Mouse (Mus musculus) limb, embryonic 14.5 days (tissue): ENCODE measurements around the gene Arhgap22. TPM values are rescaled to one million over a fixed set of nuclear protein-coding genes. Genes with fewer than 3 reads are reported as not detected.

Source experiments
- ATAC-seq: fragments of 200-750 bp; cut with Nextera tagmentation; 2 replicates; pipeline ENCODE4 v1.8.0; 2017; ENCODE audit warnings: low read depth, moderate number of reproducible peaks, moderate TSS enrichment; ENCODE audit not compliant: low FRiP score
- DNase-seq: peaks from one replicate; pipeline ENCODE4 v3.0.0-alpha.2; 2015; ENCODE audit warnings: low spot score
- H3K27ac ChIP-seq: fragments of 300-500 bp; sonication (generic); replicated peaks from 2 replicates; pipeline ENCODE4 v1.5.1; 2014; ENCODE audit warnings: low read depth, mild to moderate bottlenecking, low read length, moderate library complexity, mixed read lengths
- H3K27me3 ChIP-seq: fragments of 300-500 bp; sonication (generic); 2 replicates; pipeline ENCODE4 v1.6.1; 2014; ENCODE audit warnings: low read length, mixed read lengths; ENCODE audit not compliant: control insufficient read depth, insufficient read depth
- H3K36me3 ChIP-seq: fragments of 300-500 bp; sonication (generic); 2 replicates; pipeline ENCODE4 v1.6.1; 2014; ENCODE audit warnings: mild to moderate bottlenecking, low read length, moderate library complexity, mixed read lengths; ENCODE audit not compliant: control insufficient read depth, insufficient read depth
- H3K4me1 ChIP-seq: fragments of 300-500 bp; sonication (generic); 2 replicates; pipeline ENCODE4 v1.6.1; 2014; ENCODE audit warnings: antibody characterized with exemption, low read length, mixed read lengths; ENCODE audit not compliant: control insufficient read depth, insufficient read depth
- H3K4me2 ChIP-seq: fragments of 300-500 bp; sonication (generic); replicated peaks from 2 replicates; pipeline ENCODE4 v1.6.1; 2014; ENCODE audit warnings: low read depth, mild to moderate bottlenecking, low read length, moderate library complexity; ENCODE audit not compliant: severe bottlenecking
- H3K4me3 ChIP-seq: fragments of 300-500 bp; sonication (generic); replicated peaks from 2 replicates; pipeline ENCODE4 v1.5.1; 2014; ENCODE audit warnings: low read length
- H3K9ac ChIP-seq: fragments of 300-500 bp; sonication (generic); 2 replicates; pipeline ENCODE4 v1.6.1; 2014; ENCODE audit warnings: mild to moderate bottlenecking, low read depth, low read length, moderate library complexity; ENCODE audit not compliant: severe bottlenecking
- H3K9me3 ChIP-seq: fragments of 300-500 bp; sonication (generic); 2 replicates; pipeline ENCODE4 v1.6.1; 2016; ENCODE audit warnings: low read length; ENCODE audit not compliant: control insufficient read depth
- POLR2A ChIP-seq: fragments of 200-500 bp; IDR thresholded peaks from 2 replicates; pipeline ENCODE4 v1.8.0; 2012; ENCODE audit warnings: inconsistent platforms, mild to moderate bottlenecking, moderate library complexity, borderline replicate concordance; ENCODE audit not compliant: insufficient read depth, insufficient read length; ENCODE audit errors: extremely low read depth
- WGBS: fragments of 180-500 bp; shearing (Covaris S2); extraction: QIAGEN DNeasy Blood & Tissue Kit; methylation state at CpG from one replicate; pipeline ENCODE4 v1.1.7; 2014; 5-methylcytosine and 5-hydroxymethylcytosine counted together
- polyA plus RNA-seq, 2 experiments: library from polyadenylated mRNA; depleted of rRNA in 1 of 2; stranded (reverse) in 1 of 2; unstranded in 1 of 2; fragments of >200 nt; fragmentation: Nextera tagmentation in 1 of 2; extraction: Ambion mirVana in 1 of 2; gene quantifications; 2 replicates each; pipeline versions ENCODE4 v1.2.1 to v1.2.3; 2012 to 2014

The Arhgap22 gene
- polyA plus RNA-seq (2012; rRNA removed) (4.8 TPM in 2 replicates), polyA plus RNA-seq (2014; fragmentation: Nextera tagmentation; extraction: Ambion mirVana) (5.3 and 7.8 TPM in 2 replicates)

DNA sequence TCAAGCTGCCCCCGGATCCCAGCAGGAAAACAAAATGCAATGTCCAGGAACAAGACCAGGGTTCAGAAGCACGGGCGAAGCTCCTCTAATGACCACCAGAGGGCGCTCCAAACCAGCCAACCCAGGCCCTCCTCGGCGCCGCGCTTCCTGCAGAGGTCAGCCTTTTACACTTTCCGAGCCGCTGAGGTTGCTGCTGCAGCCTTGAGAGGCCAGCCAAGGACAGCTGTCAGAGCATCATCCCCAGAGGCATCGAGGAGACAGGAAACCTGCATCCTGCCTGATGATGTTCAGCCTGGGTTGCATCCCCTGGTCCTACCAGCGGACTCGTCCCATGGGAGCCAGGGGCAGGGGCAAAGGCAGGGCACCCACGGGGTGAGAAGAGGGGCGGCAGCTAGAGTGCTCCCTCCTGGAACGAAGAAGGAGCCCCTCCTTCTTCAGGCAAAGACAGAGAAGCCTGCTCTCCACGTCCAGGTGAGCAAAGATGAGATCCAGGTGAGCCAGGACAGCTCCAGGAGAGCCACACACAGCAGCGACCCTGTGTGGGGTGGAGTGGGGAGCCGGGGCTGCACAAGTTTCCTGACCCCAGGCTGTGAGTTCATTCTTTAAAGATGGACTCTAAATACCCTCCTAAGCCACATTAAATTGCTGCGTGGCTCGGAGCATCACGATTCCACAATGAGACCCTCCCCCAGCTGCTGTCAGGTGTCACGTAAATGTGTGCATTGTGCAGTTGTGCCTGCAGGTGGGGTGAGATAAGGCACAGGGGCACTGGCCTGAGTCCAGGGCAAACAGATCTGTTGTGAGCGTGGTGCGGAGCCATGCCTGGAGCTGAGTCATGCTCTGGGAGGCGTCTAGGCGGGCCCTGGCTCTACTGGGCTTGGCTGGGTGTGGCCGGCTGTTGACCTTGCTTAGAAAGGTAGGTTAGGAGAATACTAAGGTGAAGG, at the start of gene Arhgap22:
Gene Arhgap22 (plus strand): TSS at position 204 of the 944 bp plus-strand sequence.
- WGBS, result 20% methylated on average over 28 of the region's 28 CpGs
- Histone ChIP-seq H3K36me3 (no peaks in the 10 kb centered on the region), H3K27ac (no peak within 1 kb of the TSS), H3K9ac (no peak within 1 kb of the TSS), H3K4me1 (peaks cover 3% of the 10 kb centered on the region), H3K9me3 (no peaks in the 10 kb centered on the region), H3K4me2 (peak within 1 kb of the TSS; percentile 13; the same call in 1 of the 2 replicates), H3K4me3 (no peak within 1 kb of the TSS), H3K27me3 (no peaks in the 10 kb centered on the region)
- ATAC-seq (peak; percentile 78), DNase-seq (peak; percentile 88)
- TF ChIP-seq POLR2A, result no peak

DNA sequence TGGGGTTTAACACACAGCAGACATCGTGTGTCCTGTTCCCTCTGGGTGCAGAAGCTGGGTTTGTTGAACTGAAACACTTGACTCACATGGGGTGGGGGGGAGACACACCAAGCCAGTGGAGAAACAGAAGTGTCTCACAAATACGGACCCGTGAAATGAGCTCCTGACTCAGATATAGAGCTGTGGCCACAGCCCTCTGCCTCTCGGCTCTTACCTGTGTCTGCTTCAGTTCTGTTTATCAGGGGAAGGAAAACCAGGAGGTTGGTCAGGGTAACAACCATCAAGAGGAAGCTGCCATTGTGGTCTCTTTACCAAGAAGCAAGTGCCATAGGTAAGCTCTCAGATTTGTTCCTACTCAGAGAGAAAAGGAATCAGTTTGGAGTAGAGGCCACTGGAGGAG, 45.1 kb upstream of the Arhgap22 start:
- H3K4me3 ChIP-seq, result no peak overlapping the region

DNA sequence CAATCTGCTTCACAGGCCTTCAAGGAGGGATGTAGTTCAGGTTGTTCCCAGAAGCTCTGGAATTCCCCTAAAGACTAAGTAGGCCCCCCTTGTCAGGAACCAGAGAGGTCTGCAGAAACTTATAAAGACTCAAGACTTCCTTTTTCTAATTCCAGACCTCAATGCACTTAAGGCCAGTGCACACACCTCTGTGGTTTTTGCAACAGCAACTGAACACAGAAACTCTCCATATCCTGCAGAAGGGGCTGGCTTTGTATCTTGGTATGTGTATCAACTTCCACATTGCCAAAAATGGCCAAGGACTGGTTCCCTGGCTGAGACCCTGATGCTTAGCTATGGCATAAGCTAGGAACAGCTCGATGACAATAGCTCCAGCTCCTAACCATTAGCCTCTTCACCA, 41.9 kb upstream of the Arhgap22 start:
- 88% methylated on average over 1 of the region's 1 CpGs for whole genome bisulfite sequencing
- no peak for ATAC-seq
- no peak for DNase-seq
- H3K4me1 ChIP-seq, result no peaks in the 10 kb centered on the region
- no peak overlapping the region for H3K4me2 ChIP-seq
- no peak overlapping the region for H3K4me3 ChIP-seq
- H3K9me3 ChIP-seq, result no peaks in the 10 kb centered on the region
- H3K9ac ChIP-seq, result no peak overlapping the region
- no peak for TF ChIP-seq POLR2A
- no peak overlapping the region for H3K27ac ChIP-seq
- no peaks in the 10 kb centered on the region for H3K27me3 ChIP-seq
- H3K36me3 ChIP-seq, result no peaks in the 10 kb centered on the region

More for the DNA sequence above, 45.1 kb upstream of the Arhgap22 start:
- DNase-seq (no peak), ATAC-seq (no peak)
- Histone ChIP-seq H3K36me3 (no peaks in the 10 kb centered on the region), H3K27ac (no peak overlapping the region), H3K27me3 (no peaks in the 10 kb centered on the region), H3K4me1 (no peaks in the 10 kb centered on the region), H3K9ac (no peak overlapping the region), H3K9me3 (no peaks in the 10 kb centered on the region), H3K4me2 (no peak overlapping the region)
- 83% methylated on average over 4 of the region's 4 CpGs for WGBS
- TF ChIP-seq POLR2A, result no peak

DNA sequence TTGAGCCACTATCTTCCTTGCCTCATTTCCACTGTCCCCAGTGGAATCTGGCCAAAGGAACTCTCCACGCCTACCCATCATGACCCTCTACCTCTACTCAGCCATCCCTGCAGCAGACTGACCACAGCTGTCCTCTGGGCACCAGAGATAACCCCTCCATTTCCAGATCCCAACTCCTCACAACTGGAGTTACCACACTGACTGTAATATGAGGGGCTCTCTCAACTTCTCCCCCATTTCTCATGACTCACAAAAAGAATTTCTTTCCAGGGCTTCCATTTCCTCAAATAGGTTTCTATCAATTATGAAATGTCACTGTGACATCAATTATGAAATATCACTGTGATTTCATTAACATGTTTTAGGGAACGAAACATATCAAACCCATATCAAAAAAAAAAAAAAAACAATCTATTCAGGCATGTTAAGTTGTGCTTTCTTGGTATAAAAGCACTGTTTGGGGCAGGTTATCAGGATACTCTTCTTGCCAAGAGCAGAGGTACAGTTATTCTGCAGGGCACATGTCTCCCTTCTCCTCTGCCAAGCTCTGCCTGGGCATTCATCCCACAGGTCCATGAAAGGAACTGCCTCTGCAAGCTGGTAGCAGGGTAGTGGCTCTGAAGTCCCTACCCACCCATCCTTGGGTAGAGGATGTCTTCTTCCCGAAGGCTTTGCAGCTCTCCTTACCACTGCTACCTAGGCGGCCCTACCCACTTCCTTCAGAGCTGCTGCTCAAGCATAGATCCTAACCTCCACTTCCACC, 38.6 kb upstream of the Arhgap22 start:
- no peak for DNase-seq
- Histone ChIP-seq H3K27ac (no peak overlapping the region), H3K4me3 (no peak overlapping the region), H3K27me3 (no peaks in the 10 kb centered on the region), H3K9ac (no peak overlapping the region), H3K4me1 (no peaks in the 10 kb centered on the region), H3K4me2 (no peak overlapping the region), H3K9me3 (no peaks in the 10 kb centered on the region), H3K36me3 (no peaks in the 10 kb centered on the region)
- WGBS, result 79% methylated on average over 4 of the region's 4 CpGs
- no peak for ATAC-seq
- no peak for TF ChIP-seq POLR2A

DNA sequence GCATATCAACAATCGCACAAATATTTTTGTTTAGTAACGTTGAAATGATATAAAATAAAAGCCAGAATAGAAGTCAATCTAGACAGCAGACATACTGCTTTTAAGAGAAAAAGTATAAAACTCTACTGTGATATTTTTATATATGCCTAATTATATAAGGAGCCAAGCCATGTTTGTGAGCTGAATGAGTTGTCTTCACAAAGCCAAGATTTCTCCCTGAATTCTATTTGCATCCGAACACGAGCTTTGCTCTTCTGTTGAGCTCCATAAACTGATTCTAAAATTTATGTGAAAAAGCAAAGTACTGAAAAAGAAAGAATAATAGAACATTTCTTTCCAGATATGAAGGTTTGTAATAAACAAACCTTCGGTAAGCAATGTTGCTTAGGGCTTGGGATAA, 33.7 kb upstream of the Arhgap22 start:
- ATAC-seq (no peak), DNase-seq (no peak)
- Histone ChIP-seq H3K27ac (no peak overlapping the region), H3K4me2 (no peak overlapping the region), H3K9ac (no peak overlapping the region), H3K4me1 (no peaks in the 10 kb centered on the region), H3K36me3 (no peaks in the 10 kb centered on the region), H3K4me3 (no peak overlapping the region), H3K27me3 (no peaks in the 10 kb centered on the region), H3K9me3 (no peaks in the 10 kb centered on the region)
- TF ChIP-seq POLR2A, result no peak
- WGBS, result 84% methylated on average over 5 of the region's 5 CpGs
